Mouse (Mus musculus) spleen, adult 12 weeks (tissue): ENCODE data around the gene Abhd11.

Source experiments
- DNase-seq: peaks from one replicate; pipeline ENCODE4 v3.0.0; 2022; ENCODE audit warnings: low spot score

The Abhd11 gene

GRCm38 (mm10) chr5:134986298-134987268, 22.4 kb upstream of the Abhd11 start:
- no peak for DNase-seq

DNA sequence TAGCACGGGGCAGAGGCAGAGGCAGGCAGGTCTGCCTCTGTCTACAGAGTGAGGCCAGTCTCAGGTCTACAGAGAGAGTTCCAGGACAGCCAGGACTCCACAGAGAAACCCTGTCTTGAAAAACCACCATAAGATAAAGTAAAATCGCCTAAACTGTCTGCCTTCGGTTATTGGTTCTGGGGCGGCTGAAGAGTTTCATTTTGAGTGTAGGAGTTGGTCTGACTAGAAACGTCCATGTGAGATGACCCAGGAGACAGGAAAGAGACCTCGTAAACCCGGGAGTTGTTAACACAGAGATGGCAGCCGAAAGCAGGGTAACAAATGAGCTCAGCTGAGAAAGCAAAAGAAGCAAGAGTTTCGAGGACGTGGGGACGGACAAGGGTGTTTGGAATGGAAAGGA, 19.8 kb upstream of the Abhd11 start:
- DNase-seq, result no peak

DNA sequence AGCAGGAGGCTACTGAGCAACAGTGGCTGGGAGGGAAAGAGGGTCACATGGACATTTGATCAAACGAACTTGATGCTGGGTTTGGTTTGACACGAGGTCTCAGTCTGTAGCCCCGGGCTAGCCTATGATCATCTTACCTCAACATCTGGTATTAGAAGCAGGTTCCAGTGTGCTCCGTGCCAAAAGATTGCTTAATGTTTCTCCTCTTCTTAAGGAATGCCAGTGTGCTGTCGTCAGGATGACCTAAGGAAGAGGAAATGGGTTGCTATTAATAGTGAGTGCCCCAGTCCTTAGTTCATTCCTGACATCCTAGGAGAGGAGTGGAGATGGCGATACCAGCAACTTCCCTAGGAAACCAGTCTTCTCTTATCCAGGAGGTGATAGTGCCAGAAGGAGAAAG, 19.2 kb upstream of the Abhd11 start:
- no peak for DNase-seq

- no peak for DNase-seq
Measured at GRCm38 (mm10) chr5:134992566-134992965, 16.4 kb upstream of the Abhd11 start.

DNA sequence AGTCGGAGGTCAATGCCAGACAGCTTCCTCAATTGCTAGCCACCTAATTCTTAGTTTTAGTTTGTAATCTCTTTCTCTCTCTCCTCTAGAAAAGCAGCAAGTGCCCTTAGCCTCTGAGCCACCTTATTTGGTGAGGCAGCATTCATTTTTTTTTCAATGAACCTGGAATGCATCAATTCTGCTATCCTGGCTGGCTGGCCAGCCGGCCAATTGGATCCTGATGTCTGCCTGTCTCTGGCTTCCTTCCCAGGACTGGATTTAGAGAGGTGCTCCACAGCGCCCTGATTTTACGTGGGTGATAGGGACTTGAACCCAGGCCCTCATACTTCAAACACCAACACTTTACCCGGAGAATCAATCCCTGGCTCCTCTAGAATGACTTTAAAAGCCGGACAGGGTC, 10.6 kb upstream of the Abhd11 start:
- no peak for DNase-seq

DNA sequence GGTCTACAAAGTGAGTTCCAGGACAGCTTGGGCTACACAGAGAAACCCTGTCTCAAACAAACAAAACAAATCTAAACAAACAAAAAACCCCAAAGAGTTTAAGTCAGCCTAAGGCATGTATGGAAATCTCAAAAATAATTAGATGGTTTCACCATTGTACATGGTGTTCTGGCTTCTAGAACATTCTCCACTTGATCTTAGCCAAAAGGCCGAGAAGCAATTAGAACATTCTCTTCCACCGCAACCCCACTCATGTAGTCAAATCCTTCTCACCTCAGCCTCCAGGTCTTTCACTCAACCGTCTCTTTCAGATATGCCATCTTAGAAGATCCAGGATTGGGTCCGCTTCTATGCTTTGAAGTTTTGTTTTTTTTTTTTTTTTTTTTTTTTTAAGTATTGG, 9.2 kb upstream of the Abhd11 start:
- no peak for DNase-seq

GRCm38 (mm10) chr5:135000751-135001150, 8.2 kb upstream of the Abhd11 start:
- DNase-seq, result no peak

GRCm38 (mm10) chr5:135001309-135001708, 7.6 kb upstream of the Abhd11 start:
- no peak for DNase-seq

DNA sequence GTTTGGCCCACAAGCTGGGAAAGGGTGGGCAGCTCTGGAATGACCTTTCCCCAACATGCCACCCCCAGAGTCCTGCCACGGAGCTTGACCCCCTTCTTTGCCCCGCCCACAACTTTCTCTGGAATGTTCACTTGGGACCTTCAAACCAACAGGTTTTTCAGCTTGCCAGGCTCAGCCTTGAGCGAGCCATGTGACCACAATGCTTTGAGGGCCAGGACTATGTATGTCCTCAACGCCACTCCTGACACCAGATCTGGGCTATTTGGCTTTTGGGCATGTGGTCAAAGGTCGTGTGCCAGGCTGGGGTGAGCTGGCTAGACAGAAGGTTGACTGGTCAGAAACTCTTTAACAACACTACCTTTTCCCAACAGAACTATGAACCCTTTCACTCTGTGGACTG, 6.8 kb upstream of the Abhd11 start:
- DNase-seq, result no peak

DNA sequence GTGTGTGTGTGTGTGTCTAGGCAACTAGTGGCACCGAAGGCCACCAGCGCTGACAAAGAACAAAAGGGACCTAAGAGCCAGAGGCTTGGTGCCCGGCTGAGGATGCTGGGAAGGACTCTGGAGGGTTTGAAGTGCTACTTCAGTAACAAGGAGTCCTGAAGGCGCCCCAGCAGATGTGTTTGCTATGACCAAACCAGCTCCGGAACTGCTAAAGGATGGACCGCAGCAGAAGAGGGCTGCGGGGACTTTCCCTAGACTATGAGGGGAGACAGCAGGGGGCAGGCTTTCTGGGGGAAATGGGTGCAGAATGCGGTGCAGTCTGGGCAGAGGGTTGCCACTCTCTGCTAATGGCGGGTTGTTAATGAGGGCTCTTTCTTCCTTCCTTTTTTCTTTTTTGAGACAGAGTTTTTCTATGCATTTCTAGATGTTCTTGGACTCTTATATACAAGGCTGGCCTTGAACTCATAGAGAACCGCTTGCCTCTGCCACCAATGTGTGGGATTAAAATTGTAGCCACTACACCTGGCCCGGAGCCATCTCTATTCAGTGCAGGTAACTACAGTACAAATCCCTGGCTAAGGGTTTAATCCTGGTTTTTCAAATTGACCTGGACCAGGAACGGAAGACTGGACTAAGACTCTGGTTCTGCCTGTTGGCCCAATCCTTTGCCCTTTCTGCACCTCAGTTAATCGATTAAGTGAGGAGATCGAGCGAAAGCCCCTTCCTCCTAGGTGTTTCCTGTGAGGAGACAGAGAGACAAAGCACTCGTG, 965 bp upstream of the Abhd11 start:
- no peak for DNase-seq

GRCm38 (mm10) chr5:135009590-135010319, 803 bp downstream of the Abhd11 start:
- peak; percentile 86 for DNase-seq

GRCm38 (mm10) chr5:135010320-135010709, 1.4 kb downstream of the Abhd11 start:
- DNase-seq, result no peak

- DNase-seq, result no peak
Measured at GRCm38 (mm10) chr5:135010841-135011743, 2.1 kb downstream of the Abhd11 start.

GRCm38 (mm10) chr5:135011809-135012613, 3.1 kb downstream of the Abhd11 start:
- DNase-seq, result no peak

DNA sequence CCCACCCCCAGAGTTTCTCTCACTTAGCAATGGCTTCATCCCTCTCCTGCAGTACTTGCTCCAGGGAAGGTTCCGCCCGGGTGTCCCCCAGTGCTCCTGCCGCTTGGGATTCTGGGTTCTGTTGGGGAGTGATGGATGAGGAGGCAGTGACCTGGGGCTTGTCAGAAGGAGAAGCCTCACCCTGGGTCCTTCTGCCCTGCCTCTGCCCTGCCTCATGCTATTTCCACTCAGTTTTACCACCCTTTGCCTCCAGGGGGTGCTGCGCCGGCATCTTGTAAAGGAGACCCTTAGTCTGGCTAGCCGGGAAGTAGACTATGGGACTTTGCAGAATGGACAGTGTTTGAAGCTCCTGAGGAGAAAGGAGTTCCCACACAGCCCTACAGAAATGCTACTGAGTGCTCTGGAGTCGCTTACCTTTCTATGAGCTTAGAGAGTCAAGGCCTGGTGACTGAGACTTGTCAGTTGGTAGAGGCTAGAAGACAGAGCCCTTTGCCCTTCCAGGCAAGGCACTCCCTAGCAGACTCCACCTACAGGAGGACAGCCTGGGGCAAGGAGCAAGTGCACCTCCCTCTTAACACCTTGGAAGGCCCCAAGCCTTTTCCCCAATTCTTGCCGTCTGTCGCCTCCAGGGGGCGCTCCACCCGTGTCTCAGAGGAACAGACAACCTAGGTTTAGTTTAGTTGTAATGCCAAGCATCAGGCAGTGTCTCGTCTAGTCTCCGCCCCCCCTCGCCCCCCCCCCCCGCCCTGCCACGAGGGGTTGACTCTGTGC, 3.9 kb downstream of the Abhd11 start:
- peak; percentile 71 for DNase-seq

DNA sequence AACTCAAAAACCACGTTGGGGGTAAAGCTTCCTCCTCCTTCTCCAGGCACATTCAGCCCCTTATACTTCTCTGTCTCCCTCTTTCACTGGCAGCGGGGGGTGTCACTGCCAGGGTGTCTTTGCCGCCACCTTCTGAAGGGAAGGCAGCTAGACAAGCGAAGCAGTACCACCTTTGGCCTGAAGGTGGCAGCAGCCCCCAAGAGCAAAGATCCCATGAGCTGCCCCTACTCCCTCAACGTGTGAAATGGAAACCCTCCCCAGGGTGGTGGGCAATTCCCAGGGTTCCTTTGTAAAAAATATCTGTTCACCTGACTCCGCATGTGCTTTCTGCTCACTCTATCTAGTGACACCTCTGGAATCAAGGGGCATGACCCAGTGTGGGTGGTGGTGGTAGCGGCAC, 6.5 kb downstream of the Abhd11 start:
- DNase-seq, result peak; percentile 71

GRCm38 (mm10) chr5:135016224-135016759, 7.3 kb downstream of the Abhd11 start:
- DNase-seq, result no peak

GRCm38 (mm10) chr5:135021814-135022213, 12.9 kb downstream of the Abhd11 start:
- DNase-seq, result no peak
